Mouse (Mus musculus) neural tube, embryonic 13.5 days (tissue): Measurements from ENCODE around the gene Atp5h. TPM values are rescaled to one million over a fixed set of nuclear protein-coding genes. Genes with fewer than 3 reads are reported as not detected.

Source experiments
- ATAC-seq: fragments of 200-750 bp; cut with Nextera tagmentation; 2 replicates; pipeline ENCODE4 v1.8.0; 2017; ENCODE audit warnings: low read depth, mild to moderate bottlenecking, moderate TSS enrichment, moderate library complexity
- H3K27ac ChIP-seq: fragments of 300-500 bp; sonication (generic); replicated peaks from 2 replicates; pipeline ENCODE4 v1.5.1; 2015; ENCODE audit warnings: moderate library complexity, mild to moderate bottlenecking, inconsistent platforms
- H3K27me3 ChIP-seq: fragments of 300-500 bp; sonication (generic); 2 replicates; pipeline ENCODE4 v1.6.1; 2015; ENCODE audit warnings: mild to moderate bottlenecking, inconsistent platforms
- H3K36me3 ChIP-seq: fragments of 300-500 bp; sonication (generic); 2 replicates; pipeline ENCODE4 v1.6.1; 2015; ENCODE audit warnings: mild to moderate bottlenecking, inconsistent platforms
- H3K4me1 ChIP-seq: fragments of 300-500 bp; sonication (generic); replicated peaks from 2 replicates; pipeline ENCODE4 v1.6.1; 2015; ENCODE audit warnings: inconsistent platforms
- H3K4me2 ChIP-seq: fragments of 300-500 bp; sonication (generic); 2 replicates; pipeline ENCODE4 v1.6.1; 2015; ENCODE audit warnings: inconsistent platforms, mild to moderate bottlenecking, moderate library complexity
- H3K4me3 ChIP-seq: fragments of 300-500 bp; sonication (generic); 2 replicates; pipeline ENCODE4 v1.5.1; 2015; ENCODE audit warnings: mild to moderate bottlenecking, inconsistent platforms
- H3K9ac ChIP-seq: fragments of 300-500 bp; sonication (generic); 2 replicates; pipeline ENCODE4 v1.6.1; 2015; ENCODE audit warnings: moderate library complexity, mild to moderate bottlenecking, inconsistent platforms
- H3K9me3 ChIP-seq: fragments of 300-500 bp; sonication (generic); 2 replicates; pipeline ENCODE4 v1.6.1; 2016; ENCODE audit warnings: inconsistent platforms
- WGBS: fragments of 180-500 bp; shearing (Covaris S2); methylation state at CpG from one replicate; pipeline ENCODE4 v1.1.7; 2015; 5-methylcytosine and 5-hydroxymethylcytosine counted together
- polyA plus RNA-seq: library from polyadenylated mRNA; unstranded; fragments of >200 nt; fragmentation: Nextera tagmentation; extraction: Ambion mirVana; gene quantifications from 2 replicates; pipeline ENCODE4 v1.2.1, GENCODE M21; 2015

Gene Atp5h
- polyA plus RNA-seq, 1 experiment from 2014 or later: 1,025 TPM

DNA sequence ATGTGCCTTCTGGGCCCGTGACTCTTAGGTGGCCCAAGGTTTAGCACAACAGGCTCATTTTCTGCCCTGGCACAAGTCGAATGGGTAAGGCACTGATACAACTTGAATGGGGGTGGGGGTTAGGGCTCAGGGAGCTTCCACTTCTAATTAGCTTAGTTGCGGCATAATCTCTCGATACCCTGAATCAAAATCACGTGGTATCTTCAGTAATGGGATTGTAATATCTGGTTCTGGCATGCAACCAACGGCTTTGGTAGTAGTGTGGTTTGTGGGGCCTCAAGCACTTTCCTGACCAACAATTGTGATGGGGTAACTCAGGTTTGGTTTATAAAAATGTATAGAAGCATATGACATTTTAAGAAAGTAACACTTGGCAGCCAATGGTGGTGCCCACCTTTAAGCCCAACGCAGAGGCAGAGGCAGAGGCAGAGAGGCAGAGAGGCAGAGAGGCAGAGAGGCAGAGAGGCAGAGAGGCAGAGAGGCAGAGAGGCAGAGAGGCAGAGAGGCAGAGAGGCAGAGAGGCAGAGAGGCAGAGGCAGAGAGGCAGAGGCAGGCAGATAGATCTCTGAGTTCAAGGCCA, 32.6 kb upstream of the Atp5h start:
- Histone ChIP-seq H3K27ac (no peak overlapping the region), H3K4me3 (no peak overlapping the region), H3K9me3 (no peaks in the 10 kb centered on the region), H3K9ac (no peak overlapping the region), H3K4me2 (no peak overlapping the region), H3K27me3 (no peaks in the 10 kb centered on the region), H3K4me1 (peaks cover 2% of the 10 kb centered on the region; the same call in 1 of the 2 replicates), H3K36me3 (no peaks in the 10 kb centered on the region)
- 84% methylated on average over 7 of the region's 7 CpGs for WGBS
- no peak for ATAC-seq

DNA sequence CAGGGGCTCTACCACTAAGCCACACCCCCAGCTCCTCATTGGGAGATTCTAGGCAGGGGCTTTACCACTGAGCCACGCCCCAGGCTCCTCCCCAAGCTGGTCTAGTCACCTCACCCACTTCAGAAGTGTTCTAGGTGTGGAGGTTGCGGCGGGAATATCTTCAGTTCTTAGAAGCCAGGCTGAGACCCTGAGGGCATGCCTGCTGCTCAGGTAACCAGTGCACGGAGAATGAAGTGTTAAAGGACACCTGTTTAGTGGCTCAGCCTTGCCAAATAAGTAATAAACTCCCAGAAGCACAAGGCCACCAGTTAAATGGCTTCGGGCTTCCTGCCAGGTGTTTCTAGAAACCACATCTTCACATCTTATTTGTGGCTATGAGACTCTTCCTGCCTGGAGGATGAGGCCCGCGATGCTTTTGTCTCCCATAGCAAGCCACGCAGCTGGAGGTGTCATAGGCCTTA, 32.0 kb upstream of the Atp5h start:
- ATAC-seq: no peak
- Histone ChIP-seq H3K27ac (no peak overlapping the region), H3K9ac (no peak overlapping the region), H3K9me3 (no peaks in the 10 kb centered on the region), H3K4me3 (no peak overlapping the region), H3K4me1 (no peaks in the 10 kb centered on the region), H3K27me3 (no peaks in the 10 kb centered on the region), H3K36me3 (no peaks in the 10 kb centered on the region), H3K4me2 (no peak overlapping the region)
- WGBS: 82% methylated on average over 8 of the region's 8 CpGs

DNA sequence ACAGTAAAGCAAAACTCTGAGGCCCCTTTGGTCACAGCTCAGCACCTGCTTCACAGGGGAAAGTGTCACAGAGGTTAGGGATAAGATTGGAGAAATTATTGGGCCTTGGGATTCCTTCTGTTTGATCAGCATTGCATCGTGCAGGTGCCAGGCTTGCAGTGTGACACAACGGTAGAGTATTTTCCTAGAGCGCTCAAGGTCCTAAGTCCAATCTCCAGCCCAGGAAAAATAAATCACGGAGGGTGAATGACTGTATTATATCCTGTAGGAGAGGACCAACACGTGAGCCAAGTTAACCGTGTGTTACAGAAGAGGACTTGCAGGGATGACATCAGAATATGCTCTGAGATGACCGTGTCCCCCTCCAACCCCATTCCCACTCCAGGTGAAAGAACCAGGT, 30.4 kb upstream of the Atp5h start:
- Histone ChIP-seq H3K4me1 (no peaks in the 10 kb centered on the region), H3K4me2 (no peak overlapping the region), H3K27me3 (no peaks in the 10 kb centered on the region), H3K9me3 (no peaks in the 10 kb centered on the region), H3K9ac (no peak overlapping the region), H3K27ac (no peak overlapping the region), H3K4me3 (no peak overlapping the region), H3K36me3 (no peaks in the 10 kb centered on the region)
- WGBS: 84% methylated on average over 7 of the region's 7 CpGs
- no peak for ATAC-seq

DNA sequence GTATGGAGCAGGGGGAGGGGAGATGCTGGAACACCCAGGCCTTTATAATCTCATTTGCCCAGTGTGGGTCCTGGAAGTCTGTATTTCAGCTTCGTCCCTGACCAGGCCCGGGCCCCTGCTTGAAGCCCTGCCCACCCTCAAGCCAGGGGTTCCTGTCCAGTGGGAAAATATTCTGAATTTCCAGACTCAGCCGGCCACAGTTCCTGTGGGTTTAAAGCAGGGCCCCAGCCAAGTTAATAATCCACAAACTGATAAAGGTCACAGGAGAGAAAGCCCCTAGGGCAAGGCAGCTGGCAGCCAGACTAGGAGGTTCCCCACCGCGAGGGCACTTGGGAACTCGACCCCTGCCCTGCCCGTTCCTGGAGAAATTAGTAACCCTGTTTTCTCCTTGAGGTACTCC, 29.2 kb upstream of the Atp5h start:
- Histone ChIP-seq H3K27me3 (no peaks in the 10 kb centered on the region), H3K27ac (no peak overlapping the region), H3K9me3 (no peaks in the 10 kb centered on the region), H3K36me3 (no peaks in the 10 kb centered on the region), H3K4me2 (no peak overlapping the region), H3K9ac (no peak overlapping the region), H3K4me3 (no peak overlapping the region), H3K4me1 (no peaks in the 10 kb centered on the region)
- no peak for ATAC-seq
- WGBS: 52% methylated on average over 7 of the region's 7 CpGs

DNA sequence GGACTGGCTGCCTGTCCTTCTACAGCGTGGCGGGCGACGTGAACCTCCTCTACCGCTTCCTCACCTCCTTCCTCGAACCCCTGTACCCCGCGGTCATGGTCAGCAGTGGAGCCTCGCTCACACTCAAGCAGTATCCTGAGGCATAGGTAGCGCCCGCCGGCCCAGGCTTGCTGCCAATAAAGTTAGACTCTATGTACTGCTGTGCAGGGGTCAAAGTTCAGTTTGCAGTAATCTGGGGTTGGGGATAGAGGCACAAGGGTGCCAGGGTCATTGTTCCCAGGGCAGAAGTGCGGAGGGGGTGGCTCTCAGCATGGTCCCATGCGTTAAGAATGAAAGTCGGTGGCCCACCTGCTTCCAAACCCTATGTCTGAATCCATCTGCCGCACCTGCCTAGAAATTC, 28.3 kb upstream of the Atp5h start:
- Histone ChIP-seq H3K27me3 (no peaks in the 10 kb centered on the region), H3K4me1 (no peaks in the 10 kb centered on the region)
- 87% methylated on average over 16 of the region's 16 CpGs for WGBS

DNA sequence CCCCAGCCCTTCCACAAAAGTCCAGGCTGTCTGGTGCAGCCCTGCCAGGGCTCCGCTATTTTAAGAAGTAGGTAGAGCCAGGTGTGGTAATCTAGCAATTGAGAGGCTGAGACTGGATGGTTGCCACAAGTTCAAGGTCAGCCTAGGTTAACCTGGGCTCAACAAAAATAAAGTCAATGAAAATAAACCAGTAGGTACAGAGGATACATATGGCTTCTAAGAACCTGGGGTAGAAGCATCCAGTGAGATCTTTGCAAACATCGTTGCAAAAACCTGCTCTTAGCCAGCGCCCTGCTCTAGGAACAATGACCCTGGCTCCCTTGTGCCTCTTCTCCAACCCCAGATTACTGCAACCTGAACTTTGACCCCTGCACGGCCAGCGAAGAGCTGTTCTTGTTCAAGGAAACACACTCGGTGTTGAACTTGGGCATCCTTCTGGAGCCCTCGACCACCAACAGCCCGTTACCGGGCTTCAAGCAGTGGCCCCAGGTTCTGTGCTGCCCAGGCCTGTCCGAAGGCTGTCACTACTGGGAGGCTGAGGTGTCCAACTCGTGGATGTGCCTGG, 27.6 kb upstream of the Atp5h start:
- Histone ChIP-seq H3K36me3 (no peaks in the 10 kb centered on the region), H3K9ac (no peak overlapping the region), H3K4me3 (no peak overlapping the region), H3K4me1 (no peaks in the 10 kb centered on the region), H3K4me2 (no peak overlapping the region), H3K27ac (no peak overlapping the region), H3K9me3 (no peaks in the 10 kb centered on the region), H3K27me3 (no peaks in the 10 kb centered on the region)
- no peak for ATAC-seq
- 88% methylated on average over 11 of the region's 11 CpGs for WGBS

More for the DNA sequence above, 28.3 kb upstream of the Atp5h start:
- no peaks in the 10 kb centered on the region for H3K9me3 ChIP-seq
- H3K27ac ChIP-seq: no peak overlapping the region
- H3K4me2 ChIP-seq: no peak overlapping the region
- no peak overlapping the region for H3K4me3 ChIP-seq
- ATAC-seq: no peak
- H3K36me3 ChIP-seq: no peaks in the 10 kb centered on the region
- no peak overlapping the region for H3K9ac ChIP-seq

DNA sequence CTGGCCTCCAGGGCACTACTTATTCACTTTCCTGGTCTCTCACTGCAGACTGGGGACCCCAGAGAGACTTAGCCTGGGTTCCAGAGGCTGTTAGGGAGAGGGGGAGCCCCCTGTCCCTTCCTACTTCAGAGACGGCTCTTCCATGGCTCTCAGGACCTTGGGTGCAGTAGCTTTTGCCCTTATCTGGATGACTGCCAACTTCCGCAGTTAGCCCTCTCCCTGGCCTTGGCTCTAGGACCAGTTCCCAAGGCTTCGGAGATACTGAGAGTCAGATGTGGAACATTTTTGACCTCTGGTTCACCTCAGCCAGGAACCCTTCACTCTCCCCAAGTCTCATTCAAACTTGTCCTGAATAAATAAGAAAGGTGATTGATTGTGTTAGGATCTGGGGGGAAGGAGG, 27.1 kb upstream of the Atp5h start:
- H3K9ac ChIP-seq: no peak overlapping the region
- H3K27me3 ChIP-seq: no peaks in the 10 kb centered on the region
- no peak for ATAC-seq
- no peak overlapping the region for H3K27ac ChIP-seq
- H3K9me3 ChIP-seq: no peaks in the 10 kb centered on the region
- no peak overlapping the region for H3K4me3 ChIP-seq
- no peak overlapping the region for H3K4me2 ChIP-seq
- 67% methylated on average over 3 of the region's 3 CpGs for WGBS
- H3K36me3 ChIP-seq: no peaks in the 10 kb centered on the region
- no peaks in the 10 kb centered on the region for H3K4me1 ChIP-seq

DNA sequence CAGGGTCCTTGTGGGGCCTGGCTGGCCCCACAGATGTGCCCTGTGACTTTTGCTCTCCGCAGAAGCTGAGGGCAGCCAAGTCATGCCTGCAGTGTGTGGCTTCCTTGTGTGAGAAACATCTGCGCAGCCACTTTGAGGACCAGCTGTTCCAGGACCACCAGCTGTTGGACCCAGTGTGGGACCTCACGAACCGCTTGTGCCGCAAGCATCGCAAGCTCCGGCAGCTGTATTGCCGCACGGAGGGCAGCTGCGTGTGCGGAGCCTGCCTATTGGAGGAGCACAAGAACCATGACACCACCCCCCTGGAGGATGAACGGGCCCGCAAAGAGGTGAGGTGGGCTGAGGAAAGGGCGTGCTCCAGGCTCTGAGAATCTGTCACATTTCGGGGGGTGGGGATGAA, 21.7 kb upstream of the Atp5h start:
- Histone ChIP-seq H3K4me2 (no peak overlapping the region), H3K9me3 (0 out of 2 replicates have a peak, but pooled peaks cover 10% of the 10 kb centered on the region), H3K27me3 (peaks cover 4% of the 10 kb centered on the region; the same call in 1 of the 2 replicates), H3K4me3 (no peak overlapping the region), H3K27ac (no peak overlapping the region), H3K9ac (no peak overlapping the region), H3K36me3 (no peaks in the 10 kb centered on the region), H3K4me1 (peaks cover 3% of the 10 kb centered on the region)
- WGBS: 44% methylated on average over 15 of the region's 15 CpGs
- no peak for ATAC-seq

DNA sequence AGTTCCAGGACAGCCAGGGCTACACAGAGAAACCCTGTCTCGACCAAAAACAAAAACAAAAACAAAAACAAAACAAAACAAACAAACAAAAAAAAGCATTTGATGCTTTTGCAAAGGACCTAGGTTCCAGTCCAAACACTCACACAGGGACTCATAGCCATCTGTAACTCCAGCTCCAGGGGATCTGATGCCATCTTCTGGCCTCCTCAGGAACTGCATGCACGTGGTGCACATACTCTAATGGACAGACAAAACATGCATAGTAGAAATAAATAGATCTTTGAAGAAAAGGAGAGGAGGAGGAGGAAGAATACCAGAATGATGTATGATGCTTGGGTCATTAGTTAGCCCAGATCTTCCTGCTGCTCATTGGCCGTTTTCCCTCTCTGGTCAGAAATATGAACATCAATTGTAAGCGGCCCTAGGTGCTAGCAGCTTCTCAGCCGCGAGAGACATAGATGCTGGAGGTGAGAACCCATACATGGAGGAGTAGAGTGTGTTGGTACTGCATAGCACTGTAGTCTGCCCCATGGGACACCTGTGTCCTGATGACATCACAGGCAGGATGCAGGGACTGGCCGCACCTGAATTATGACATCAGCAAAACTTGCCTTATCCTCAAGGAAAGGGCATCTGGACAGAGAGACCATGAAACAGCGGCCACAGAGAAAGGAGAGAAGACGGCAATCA, 20.3 kb upstream of the Atp5h start, which contains the start of gene Trim80:
Gene Trim80 (plus strand): TSS at position 640 of the 690 bp plus-strand sequence.
- H3K27ac ChIP-seq: no peak within 1 kb of the TSS
- H3K9me3 ChIP-seq: 0 out of 2 replicates have a peak, but pooled peaks cover 10% of the 10 kb centered on the region
- WGBS: 94% methylated on average over 9 of the region's 9 CpGs
- no peak within 1 kb of the TSS for H3K4me2 ChIP-seq
- ATAC-seq: no peak
- H3K36me3 ChIP-seq: no peaks in the 10 kb centered on the region
- peaks cover 16% of the 10 kb centered on the region for H3K4me1 ChIP-seq
- no peak within 1 kb of the TSS for H3K4me3 ChIP-seq
- peaks cover 8% of the 10 kb centered on the region for H3K27me3 ChIP-seq
- no peak within 1 kb of the TSS for H3K9ac ChIP-seq

DNA sequence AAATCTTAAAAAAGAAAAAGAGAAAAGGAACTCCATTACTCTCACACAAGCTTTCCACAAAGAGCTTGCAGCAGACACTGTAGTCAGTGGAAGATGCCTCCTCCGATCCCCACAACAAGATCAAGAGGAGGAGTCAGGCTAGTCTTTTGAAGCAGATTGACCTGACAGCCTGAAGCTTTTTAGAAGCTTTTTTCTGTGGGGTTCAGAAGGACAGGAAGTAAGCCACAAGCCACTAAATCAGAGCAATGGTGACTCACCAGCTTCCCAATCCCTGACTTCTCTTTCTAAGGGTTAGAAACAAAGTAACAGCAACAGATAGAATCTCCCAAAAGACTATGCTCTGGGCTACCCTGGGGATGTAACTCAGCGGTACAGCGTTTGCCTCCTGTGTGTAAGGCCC, 19.6 kb upstream of the Atp5h start:
- Histone ChIP-seq H3K4me3 (no peak overlapping the region), H3K9ac (no peak overlapping the region), H3K27me3 (peaks cover 11% of the 10 kb centered on the region), H3K9me3 (0 out of 2 replicates have a peak, but pooled peaks cover 10% of the 10 kb centered on the region), H3K4me2 (no peak overlapping the region), H3K36me3 (no peaks in the 10 kb centered on the region), H3K27ac (no peak overlapping the region), H3K4me1 (peaks cover 18% of the 10 kb centered on the region)
- no peak for ATAC-seq
- 89% methylated on average over 3 of the region's 3 CpGs for WGBS

DNA sequence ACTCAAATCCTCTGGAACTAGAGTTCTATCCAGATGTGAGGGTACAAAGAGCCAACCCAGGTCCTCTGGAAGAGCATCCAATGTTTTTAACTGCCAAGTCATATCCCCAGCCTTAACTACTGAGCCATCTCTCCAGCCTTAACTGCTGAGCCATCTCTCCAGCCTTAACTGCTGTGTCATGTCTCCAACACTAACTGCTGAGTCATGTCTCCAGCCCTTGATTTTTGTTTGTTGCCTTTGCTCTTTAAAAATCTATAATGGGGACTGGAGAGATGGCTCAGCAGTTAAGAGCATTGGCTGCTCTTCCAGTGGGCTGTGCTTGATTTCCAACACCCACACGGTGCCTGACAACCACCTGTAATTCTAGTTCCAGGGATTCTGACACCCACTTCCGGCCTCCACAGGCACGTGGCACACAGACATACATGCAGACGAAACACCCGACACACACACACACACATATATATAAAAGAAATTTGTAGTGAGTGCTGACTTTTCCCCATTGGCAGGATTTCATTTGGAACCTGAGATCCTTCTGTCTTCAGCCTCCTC, 17.9 kb upstream of the Atp5h start:
- no peak overlapping the region for H3K4me3 ChIP-seq
- ATAC-seq: no peak
- peaks cover 18% of the 10 kb centered on the region for H3K4me1 ChIP-seq
- H3K4me2 ChIP-seq: no peak overlapping the region
- H3K9me3 ChIP-seq: 0 out of 2 replicates have a peak, but pooled peaks cover 10% of the 10 kb centered on the region
- H3K36me3 ChIP-seq: peaks cover 5% of the 10 kb centered on the region; the same call in 1 of the 2 replicates
- no peak overlapping the region for H3K27ac ChIP-seq
- H3K9ac ChIP-seq: no peak overlapping the region
- 85% methylated on average over 5 of the region's 5 CpGs for WGBS
- H3K27me3 ChIP-seq: peaks cover 11% of the 10 kb centered on the region
